Mouse (Mus musculus): ENCODE results near the gene Dock4. TPM values are rescaled to one million over a fixed set of nuclear protein-coding genes. Genes with fewer than 3 reads are reported as not detected.

Gene Dock4
- polyA plus RNA-seq, 1 experiment from 2014 or later, result 8.5 TPM

GRCm38 (mm10) chr12:40424991-40425390, 20.8 kb upstream of the Dock4 start:
- Histone ChIP-seq H3K36me3 (ENCODE audit: control insufficient read depth, insufficient read depth, low read length) (no peaks in the 10 kb centered on the region), H3K4me3 (ENCODE audit: control insufficient read depth in 1 of 2, insufficient read depth in 1 of 2, low read depth in 1 of 2, low read length in 2 of 2) (no peak overlapping the region), H3K9ac (ENCODE audit: low read length) (no peak overlapping the region), H3K4me2 (ENCODE audit: low read length) (no peak overlapping the region), H3K27me3 (ENCODE audit: control insufficient read depth, insufficient read depth, low read length) (no peaks in the 10 kb centered on the region), H3K27ac (replicated peaks in 1 of 2; ENCODE audit: control insufficient read depth in 1 of 2, insufficient read depth in 1 of 2, low read depth in 2 of 2, low read length in 2 of 2) (no peak overlapping the region), H3K4me1 (ENCODE audit: control insufficient read depth in 2 of 2, insufficient read depth in 2 of 2, low read length in 2 of 2) (peaks cover under 1 to 6% of the 10 kb centered on the region in 2 experiments; a peak in 3 of 4 replicates), H3K9me3 (ENCODE audit: control insufficient read depth, low read length) (no peaks in the 10 kb centered on the region)
- 93% methylated on average over 1 of the region's 1 CpGs for WGBS
- ATAC-seq (ENCODE audit: insufficient number of reproducible peaks, insufficient read depth, low FRiP score, low read depth), result no peak

GRCm38 (mm10) chr12:40427606-40428005, 18.1 kb upstream of the Dock4 start:
- no peaks in the 10 kb centered on the region for H3K27me3 ChIP-seq (ENCODE audit: control insufficient read depth, insufficient read depth, low read length)
- no peak overlapping the region for H3K4me2 ChIP-seq (ENCODE audit: low read length)
- H3K9ac ChIP-seq (ENCODE audit: low read length), result no peak overlapping the region
- H3K4me3 ChIP-seq (ENCODE audit: control insufficient read depth in 1 of 2, insufficient read depth in 1 of 2, low read depth in 1 of 2, low read length in 2 of 2), result no peak overlapping the region
- H3K9me3 ChIP-seq (ENCODE audit: control insufficient read depth, low read length), result no peaks in the 10 kb centered on the region
- no peaks in the 10 kb centered on the region for H3K36me3 ChIP-seq (ENCODE audit: control insufficient read depth, insufficient read depth, low read length)
- no peak for ATAC-seq (ENCODE audit: insufficient number of reproducible peaks, insufficient read depth, low FRiP score, low read depth)
- WGBS, result 87% methylated on average over 10 of the region's 10 CpGs
- no peak overlapping the region for H3K27ac ChIP-seq (replicated peaks in 1 of 2; ENCODE audit: control insufficient read depth in 1 of 2, insufficient read depth in 1 of 2, low read depth in 2 of 2, low read length in 2 of 2)
- H3K4me1 ChIP-seq (ENCODE audit: control insufficient read depth in 2 of 2, insufficient read depth in 2 of 2, low read length in 2 of 2), result peaks cover 14 to 22% of the 10 kb centered on the region in 2 experiments

GRCm38 (mm10) chr12:40429976-40430375, 15.8 kb upstream of the Dock4 start:
- H3K27ac ChIP-seq (replicated peaks in 1 of 2; ENCODE audit: control insufficient read depth in 1 of 2, insufficient read depth in 1 of 2, low read depth in 2 of 2, low read length in 2 of 2), result no peak overlapping the region
- WGBS, result 22% methylated on average over 3 of the region's 3 CpGs
- no peak overlapping the region for H3K9ac ChIP-seq (ENCODE audit: low read length)
- ATAC-seq (ENCODE audit: insufficient number of reproducible peaks, insufficient read depth, low FRiP score, low read depth), result no peak
- no peaks in the 10 kb centered on the region for H3K36me3 ChIP-seq (ENCODE audit: control insufficient read depth, insufficient read depth, low read length)
- no peaks in the 10 kb centered on the region for H3K27me3 ChIP-seq (ENCODE audit: control insufficient read depth, insufficient read depth, low read length)
- H3K4me3 ChIP-seq (ENCODE audit: control insufficient read depth in 1 of 2, insufficient read depth in 1 of 2, low read depth in 1 of 2, low read length in 2 of 2), result no peak overlapping the region
- H3K4me1 ChIP-seq (ENCODE audit: control insufficient read depth in 2 of 2, insufficient read depth in 2 of 2, low read length in 2 of 2), result peaks cover 18 to 32% of the 10 kb centered on the region in 2 experiments
- H3K4me2 ChIP-seq (ENCODE audit: low read length), result no peak overlapping the region
- H3K9me3 ChIP-seq (ENCODE audit: control insufficient read depth, low read length), result no peaks in the 10 kb centered on the region

DNA sequence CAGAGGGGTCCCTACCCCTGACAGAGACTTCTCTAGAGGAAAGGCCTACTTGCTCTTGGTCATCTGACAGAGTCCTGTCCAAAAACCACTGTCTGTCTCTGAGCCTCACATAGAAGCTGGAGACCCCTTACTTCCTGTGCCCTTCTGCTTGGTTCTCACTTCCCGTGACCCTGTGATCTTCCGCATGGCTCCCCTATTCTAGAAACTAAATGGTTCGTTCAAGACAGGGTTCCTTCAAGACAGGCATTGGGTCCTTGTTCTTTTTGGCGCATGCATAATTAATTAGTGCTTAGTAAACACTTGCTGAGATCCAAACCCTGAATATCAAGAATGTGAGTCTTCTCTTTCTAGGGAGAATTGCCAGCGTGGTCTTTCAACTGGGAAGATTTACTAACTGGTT, 14.7 kb upstream of the Dock4 start:
- Histone ChIP-seq H3K27me3 (ENCODE audit: control insufficient read depth, insufficient read depth, low read length) (no peaks in the 10 kb centered on the region), H3K4me3 (ENCODE audit: control insufficient read depth in 1 of 2, insufficient read depth in 1 of 2, low read depth in 1 of 2, low read length in 2 of 2) (no peak overlapping the region), H3K27ac (replicated peaks in 1 of 2; ENCODE audit: control insufficient read depth in 1 of 2, insufficient read depth in 1 of 2, low read depth in 2 of 2, low read length in 2 of 2) (0 out of 4 replicates have a peak overlapping the region, but pooled peaks of 1 of the 2 experiments have one; percentile 19), H3K9me3 (ENCODE audit: control insufficient read depth, low read length) (no peaks in the 10 kb centered on the region), H3K4me1 (ENCODE audit: control insufficient read depth in 2 of 2, insufficient read depth in 2 of 2, low read length in 2 of 2) (peaks cover 18 to 32% of the 10 kb centered on the region in 2 experiments), H3K4me2 (ENCODE audit: low read length) (no peak overlapping the region), H3K36me3 (ENCODE audit: control insufficient read depth, insufficient read depth, low read length) (no peaks in the 10 kb centered on the region), H3K9ac (ENCODE audit: low read length) (no peak overlapping the region)
- 85% methylated on average over 5 of the region's 5 CpGs for WGBS
- ATAC-seq (ENCODE audit: insufficient number of reproducible peaks, insufficient read depth, low FRiP score, low read depth), result no peak

GRCm38 (mm10) chr12:40434101-40434500, 11.7 kb upstream of the Dock4 start:
- H3K4me1 ChIP-seq (ENCODE audit: control insufficient read depth in 2 of 2, insufficient read depth in 2 of 2, low read length in 2 of 2), result peaks cover 18 to 40% of the 10 kb centered on the region in 2 experiments
- WGBS, result 20% methylated on average over 3 of the region's 3 CpGs
- H3K27ac ChIP-seq (replicated peaks in 1 of 2; ENCODE audit: control insufficient read depth in 1 of 2, insufficient read depth in 1 of 2, low read depth in 2 of 2, low read length in 2 of 2), result 0 out of 4 replicates have a peak overlapping the region, but pooled peaks of 1 of the 2 experiments have one; percentile 38
- no peak overlapping the region for H3K4me3 ChIP-seq (ENCODE audit: control insufficient read depth in 1 of 2, insufficient read depth in 1 of 2, low read depth in 1 of 2, low read length in 2 of 2)
- peak overlapping the region; percentile 21; the same call in 1 of the 2 replicates for H3K4me2 ChIP-seq (ENCODE audit: low read length)
- no peaks in the 10 kb centered on the region for H3K36me3 ChIP-seq (ENCODE audit: control insufficient read depth, insufficient read depth, low read length)
- no peak for ATAC-seq (ENCODE audit: insufficient number of reproducible peaks, insufficient read depth, low FRiP score, low read depth)
- H3K27me3 ChIP-seq (ENCODE audit: control insufficient read depth, insufficient read depth, low read length), result no peaks in the 10 kb centered on the region
- no peaks in the 10 kb centered on the region for H3K9me3 ChIP-seq (ENCODE audit: control insufficient read depth, low read length)
- H3K9ac ChIP-seq (ENCODE audit: low read length), result no peak overlapping the region

DNA sequence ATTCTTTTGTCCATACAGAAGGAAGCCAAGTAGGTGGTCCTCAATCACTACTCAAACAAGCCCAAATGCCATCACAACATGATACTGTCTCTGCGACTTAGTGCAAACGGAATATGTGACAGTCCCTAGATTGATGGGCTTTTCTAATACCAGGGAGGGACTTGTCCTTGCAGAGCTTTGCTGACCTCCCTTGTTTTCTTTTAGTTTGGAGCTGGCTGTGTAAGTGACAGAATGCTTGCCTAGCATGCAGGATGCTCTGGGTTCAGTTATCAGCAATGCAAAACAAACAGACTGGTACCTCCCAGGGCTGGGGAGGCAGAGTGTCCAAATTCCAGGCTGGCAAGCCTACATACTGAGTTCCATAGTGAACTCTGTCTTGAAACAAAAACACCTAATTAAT, 7.7 kb upstream of the Dock4 start:
- WGBS, result 30% methylated on average over 2 of the region's 2 CpGs
- H3K4me1 ChIP-seq (ENCODE audit: control insufficient read depth in 2 of 2, insufficient read depth in 2 of 2, low read length in 2 of 2), result peaks cover 11 to 40% of the 10 kb centered on the region in 2 experiments
- ATAC-seq (ENCODE audit: insufficient number of reproducible peaks, insufficient read depth, low FRiP score, low read depth), result no peak
- H3K9me3 ChIP-seq (ENCODE audit: control insufficient read depth, low read length), result no peaks in the 10 kb centered on the region
- no peaks in the 10 kb centered on the region for H3K27me3 ChIP-seq (ENCODE audit: control insufficient read depth, insufficient read depth, low read length)
- H3K4me2 ChIP-seq (ENCODE audit: low read length), result no peak overlapping the region
- no peak overlapping the region for H3K27ac ChIP-seq (replicated peaks in 1 of 2; ENCODE audit: control insufficient read depth in 1 of 2, insufficient read depth in 1 of 2, low read depth in 2 of 2, low read length in 2 of 2)
- no peak overlapping the region for H3K4me3 ChIP-seq (ENCODE audit: control insufficient read depth in 1 of 2, insufficient read depth in 1 of 2, low read depth in 1 of 2, low read length in 2 of 2)
- H3K9ac ChIP-seq (ENCODE audit: low read length), result no peak overlapping the region
- H3K36me3 ChIP-seq (ENCODE audit: control insufficient read depth, insufficient read depth, low read length), result no peaks in the 10 kb centered on the region

DNA sequence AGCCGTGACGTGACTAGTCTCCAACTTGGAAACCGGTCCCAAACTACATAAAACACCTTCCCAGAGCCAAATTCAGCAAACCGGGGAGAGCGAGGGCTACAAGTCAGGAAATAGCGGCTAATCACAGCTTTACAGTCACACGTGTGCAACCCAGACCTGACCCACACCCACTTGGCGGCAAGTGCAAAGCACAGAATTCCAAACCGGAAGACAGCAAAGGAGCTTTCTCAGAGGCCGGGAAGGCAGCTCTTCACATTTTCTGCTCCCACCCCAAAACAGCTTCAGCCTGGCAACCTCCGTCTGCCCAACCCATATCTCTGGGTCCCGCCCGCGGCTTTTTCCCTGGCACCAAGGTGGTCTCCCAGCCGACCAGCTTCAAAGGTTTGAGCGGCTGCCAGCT, 546 bp upstream of the Dock4 start:
- no peaks in the 10 kb centered on the region for H3K36me3 ChIP-seq (ENCODE audit: control insufficient read depth, insufficient read depth, low read length)
- ATAC-seq (ENCODE audit: insufficient number of reproducible peaks, insufficient read depth, low FRiP score, low read depth), result no peak
- H3K27me3 ChIP-seq (ENCODE audit: control insufficient read depth, insufficient read depth, low read length), result no peaks in the 10 kb centered on the region
- peak overlapping the region; percentile 18 to 55; a peak in 3 of 4 replicates for H3K27ac ChIP-seq (replicated peaks in 1 of 2; ENCODE audit: control insufficient read depth in 1 of 2, insufficient read depth in 1 of 2, low read depth in 2 of 2, low read length in 2 of 2)
- peaks cover 12 to 36% of the 10 kb centered on the region in 2 experiments for H3K4me1 ChIP-seq (ENCODE audit: control insufficient read depth in 2 of 2, insufficient read depth in 2 of 2, low read length in 2 of 2)
- peak overlapping the region; percentile 79 for H3K9ac ChIP-seq (ENCODE audit: low read length)
- under 1% methylated on average over 16 of the region's 16 CpGs for WGBS
- peak overlapping the region; percentile 96 for H3K4me2 ChIP-seq (ENCODE audit: low read length)
- peak overlapping the region; percentile 80 to 84 for H3K4me3 ChIP-seq (ENCODE audit: control insufficient read depth in 1 of 2, insufficient read depth in 1 of 2, low read depth in 1 of 2, low read length in 2 of 2)
- no peaks in the 10 kb centered on the region for H3K9me3 ChIP-seq (ENCODE audit: control insufficient read depth, low read length)
